Mouse (Mus musculus) erythroblast, embryonic 14.5 days (primary cell): ENCODE results near the gene Sulf2.

Experiments
- GATA1 ChIP-seq: IDR thresholded peaks from 2 replicates; pipeline ENCODE4 v1.6.1; 2012; ENCODE audit warnings: low read length, inconsistent platforms, mixed read lengths
- TAL1 ChIP-seq: IDR thresholded peaks from 3 replicates; pipeline ENCODE4 v1.6.1; 2012; ENCODE audit warnings: low read length, inconsistent platforms, mixed read lengths

- TF ChIP-seq TAL1 (no peak), GATA1 (no peak)
Measured at GRCm38 (mm10) chr2:166152734-166153398, 2.6 kb downstream of the Sulf2 start.
